Mouse (Mus musculus): ENCODE results near the gene Usp4.

The Usp4 gene

GRCm38 (mm10) chr9:108342301-108342831, 5.3 kb upstream of the Usp4 start:
- DNase-seq (ENCODE audit: low spot score in 2 of 2): peak in 1 of 2 experiments; percentile 11

GRCm38 (mm10) chr9:108343331-108343730, 4.3 kb upstream of the Usp4 start:
- no peak for DNase-seq (ENCODE audit: low spot score in 2 of 2)

DNA sequence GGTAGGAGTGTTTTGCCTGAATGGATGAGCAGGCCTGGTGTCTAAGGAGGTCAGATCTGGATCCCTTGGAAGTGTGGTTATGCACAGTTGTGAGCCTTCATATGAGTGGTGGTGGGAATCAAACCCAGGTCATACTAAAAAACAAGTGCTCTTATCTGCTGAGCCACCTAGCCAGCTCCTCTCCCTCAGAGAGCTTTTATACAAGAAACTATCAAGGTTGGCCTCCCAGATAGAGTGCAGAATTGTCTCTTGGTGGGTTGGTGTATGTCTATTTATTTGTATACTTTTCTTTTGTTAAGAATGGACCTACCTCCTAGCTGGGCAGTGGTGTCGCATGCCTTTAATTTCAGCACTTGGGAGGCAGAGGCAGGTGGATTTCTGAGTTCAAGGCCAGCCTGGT, 3.8 kb upstream of the Usp4 start:
- DNase-seq (ENCODE audit: low spot score in 2 of 2): no peak

DNA sequence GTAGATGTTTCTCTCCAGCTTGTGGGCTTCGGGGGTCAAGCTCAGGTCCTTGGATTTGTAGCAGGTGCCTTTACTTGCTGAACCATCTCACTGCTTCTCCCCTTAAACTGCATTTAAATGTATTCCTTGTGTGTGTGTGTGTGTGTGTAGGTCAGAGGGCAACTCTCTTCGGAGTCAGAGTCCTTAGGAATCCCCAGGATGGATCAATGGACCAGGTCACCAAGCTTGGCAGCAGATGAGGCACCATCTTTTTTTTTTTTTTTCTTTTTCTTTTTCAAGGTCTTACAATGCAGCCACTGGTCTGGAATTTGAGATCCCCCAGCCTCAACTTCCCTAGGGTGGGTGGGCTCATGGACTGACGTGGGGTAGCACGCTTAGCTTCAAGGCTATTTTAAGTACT, 3.2 kb upstream of the Usp4 start:
- DNase-seq (ENCODE audit: low spot score in 2 of 2): no peak

- DNase-seq (ENCODE audit: low spot score in 2 of 2): no peak
These were observed 629 bp upstream of the Usp4 start for GRCm38 (mm10) chr9:108347024-108347423.

DNA sequence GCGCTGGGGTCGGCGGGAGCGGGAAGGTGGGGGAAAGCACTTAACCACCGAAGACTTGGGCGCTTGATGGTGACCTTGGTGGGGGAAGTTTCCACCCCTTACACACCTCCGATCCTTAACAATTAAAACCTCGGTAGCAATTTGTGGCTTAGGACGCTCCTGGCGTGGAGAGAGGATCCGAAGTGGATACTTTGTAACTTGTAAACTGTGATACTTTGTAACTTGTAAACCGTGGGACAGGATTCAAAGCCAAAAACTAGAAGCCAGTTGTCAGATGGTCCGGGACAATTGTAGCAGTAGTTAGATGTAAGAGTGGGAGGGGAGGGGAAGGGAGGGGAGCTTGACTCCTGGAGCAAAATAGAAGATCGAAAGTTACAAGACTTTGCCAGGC, 632 bp downstream of the Usp4 start:
- no peak for DNase-seq (ENCODE audit: low spot score in 2 of 2)

GRCm38 (mm10) chr9:108349727-108350126, 2.1 kb downstream of the Usp4 start:
- DNase-seq (ENCODE audit: low spot score in 2 of 2): no peak

DNA sequence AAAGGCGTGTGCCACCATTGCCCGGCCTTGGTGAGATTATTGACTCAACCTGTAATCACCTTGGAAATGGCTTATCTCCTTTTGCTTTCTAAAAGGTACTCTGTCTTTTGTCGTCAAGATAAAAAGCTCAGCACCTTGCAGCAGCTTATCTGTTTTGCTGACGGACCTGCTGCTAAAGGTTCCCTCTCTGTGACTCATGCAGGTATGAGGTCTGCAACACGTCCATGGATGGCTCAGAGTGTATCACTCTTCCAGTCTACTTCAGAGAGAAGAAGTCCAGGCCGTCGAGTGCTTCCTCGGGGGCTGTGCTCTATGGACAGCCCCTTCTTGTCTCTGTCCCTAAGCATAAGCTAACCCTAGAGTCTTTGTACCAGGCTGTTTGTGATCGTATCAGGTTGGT, 30.6 kb downstream of the Usp4 start:
- no peak for DNase-seq (ENCODE audit: low spot score in 2 of 2)

GRCm38 (mm10) chr9:108378736-108379135, 31.1 kb downstream of the Usp4 start:
- no peak for DNase-seq (ENCODE audit: low spot score in 2 of 2)

- DNase-seq (ENCODE audit: low spot score in 2 of 2): no peak
These were observed 31.6 kb downstream of the Usp4 start for GRCm38 (mm10) chr9:108379294-108379693.

DNA sequence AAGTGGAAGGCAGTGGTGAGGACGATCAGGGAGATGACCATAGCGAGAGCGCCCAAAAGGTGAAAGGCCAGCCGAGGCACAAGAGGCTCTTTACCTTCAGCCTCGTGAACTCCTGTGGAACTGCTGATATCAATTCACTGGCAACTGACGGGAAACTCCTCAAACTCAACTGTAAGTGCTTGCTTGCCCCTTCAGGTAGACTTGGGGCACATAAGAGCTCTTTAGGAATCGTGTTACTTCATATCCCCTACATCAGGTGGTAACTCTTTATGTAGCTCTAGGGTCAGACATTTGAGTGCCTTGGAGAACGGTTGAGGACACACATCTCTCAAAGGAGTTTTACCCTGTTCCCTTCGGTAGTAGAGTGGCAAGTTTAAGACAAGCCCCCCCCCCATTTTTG, 33.7 kb downstream of the Usp4 start:
- DNase-seq (ENCODE audit: low spot score in 2 of 2): no peak

- no peak for DNase-seq (ENCODE audit: low spot score in 2 of 2)
These were observed 37.4 kb downstream of the Usp4 start for GRCm38 (mm10) chr9:108385006-108385405.

- no peak for DNase-seq (ENCODE audit: low spot score in 2 of 2)
These were observed 39.2 kb downstream of the Usp4 start for GRCm38 (mm10) chr9:108386816-108387215.

GRCm38 (mm10) chr9:108388601-108389000, 40.9 kb downstream of the Usp4 start:
- DNase-seq (ENCODE audit: low spot score in 2 of 2): no peak

DNA sequence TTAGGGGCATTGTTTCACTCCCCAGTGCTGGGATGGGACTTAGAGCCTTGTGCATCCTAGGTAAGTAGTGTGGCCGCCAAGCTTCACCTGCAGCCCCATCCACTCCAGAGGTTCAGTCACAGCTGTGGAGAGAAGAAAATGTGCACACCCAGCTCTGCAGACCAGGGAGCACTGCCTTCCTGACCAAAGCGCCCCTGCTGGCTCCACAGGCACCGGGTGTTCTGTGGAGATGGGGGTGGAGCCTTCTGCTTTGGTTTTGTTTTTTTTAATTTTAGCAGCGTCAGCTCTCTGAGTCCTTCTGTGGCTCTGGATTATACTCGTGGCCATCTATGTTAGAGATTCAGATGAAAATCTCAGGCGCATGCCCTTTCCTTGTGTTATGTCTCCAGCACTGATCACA, 41.6 kb downstream of the Usp4 start:
- no peak for DNase-seq (ENCODE audit: low spot score in 2 of 2)

- no peak for DNase-seq (ENCODE audit: low spot score in 2 of 2)
These were observed 45.0 kb downstream of the Usp4 start, which contains the start of gene 1700102P08Rik for GRCm38 (mm10) chr9:108392676-108393075. 1700102P08Rik (plus strand) TSS chr9:108392805.

GRCm38 (mm10) chr9:108394191-108394590, 46.5 kb downstream of the Usp4 start:
- no peak for DNase-seq (ENCODE audit: low spot score in 2 of 2)

GRCm38 (mm10) chr9:108395427-108395826, 47.8 kb downstream of the Usp4 start:
- no peak for DNase-seq (ENCODE audit: low spot score in 2 of 2)

DNA sequence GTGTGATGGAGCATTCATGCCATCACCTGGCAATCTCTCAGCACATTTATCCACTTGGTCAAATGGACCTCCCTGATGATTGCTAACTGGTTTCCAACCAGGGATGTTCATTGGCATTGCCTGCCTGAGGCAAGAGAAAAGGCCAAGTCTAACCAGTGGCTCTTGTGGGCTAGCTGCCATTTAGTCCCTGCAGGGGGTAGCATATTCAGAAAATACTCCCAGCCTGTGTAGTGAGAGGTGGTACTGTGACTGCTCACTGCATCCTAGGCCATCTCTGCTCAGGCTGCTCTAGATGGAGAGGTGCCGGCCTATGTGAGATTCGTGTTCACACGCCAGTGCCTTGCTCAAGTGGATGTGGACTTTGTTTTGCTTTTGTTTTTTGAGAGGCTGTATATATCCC, 50.7 kb downstream of the Usp4 start:
- DNase-seq (ENCODE audit: low spot score in 2 of 2): no peak

GRCm38 (mm10) chr9:108401186-108401960, 53.7 kb downstream of the Usp4 start:
- DNase-seq (ENCODE audit: low spot score in 2 of 2): no peak

- DNase-seq (ENCODE audit: low spot score in 2 of 2): no peak
These were observed 55.4 kb downstream of the Usp4 start for GRCm38 (mm10) chr9:108403081-108403480.

- no peak for DNase-seq (ENCODE audit: low spot score in 2 of 2)
These were observed 56.8 kb downstream of the Usp4 start for GRCm38 (mm10) chr9:108404451-108404850.

GRCm38 (mm10) chr9:108409535-108409934, 61.9 kb downstream of the Usp4 start:
- no peak for DNase-seq (ENCODE audit: low spot score in 2 of 2)
